Mouse (Mus musculus) liver, embryonic 13.5 days (tissue): Measurements from ENCODE around the gene Tbx4. TPM values are rescaled to one million over a fixed set of nuclear protein-coding genes. Genes with fewer than 3 reads are reported as not detected.

Experiments
- ATAC-seq: fragments of 200-750 bp; cut with Nextera tagmentation; 2 replicates; pipeline ENCODE4 v1.8.0; 2017; ENCODE audit warnings: low read depth, mild to moderate bottlenecking, moderate number of reproducible peaks, moderate library complexity
- DNase-seq: peaks from one replicate; pipeline ENCODE4 v3.0.0; 2022
- H3K27ac ChIP-seq: fragments of 300-500 bp; sonication (generic); 2 replicates; pipeline ENCODE4 v1.5.1; 2015; ENCODE audit warnings: moderate library complexity, mild to moderate bottlenecking, inconsistent platforms
- H3K27me3 ChIP-seq: fragments of 300-500 bp; sonication (generic); 2 replicates; pipeline ENCODE4 v1.6.1; 2015; ENCODE audit warnings: mild to moderate bottlenecking, inconsistent platforms
- H3K36me3 ChIP-seq: fragments of 300-500 bp; sonication (generic); 2 replicates; pipeline ENCODE4 v1.6.1; 2015; ENCODE audit warnings: mild to moderate bottlenecking, inconsistent platforms
- H3K4me1 ChIP-seq: fragments of 300-500 bp; sonication (generic); replicated peaks from 2 replicates; pipeline ENCODE4 v1.6.1; 2015; ENCODE audit warnings: inconsistent platforms
- H3K4me2 ChIP-seq: fragments of 300-500 bp; sonication (generic); 2 replicates; pipeline ENCODE4 v1.6.1; 2015; ENCODE audit warnings: inconsistent platforms, mild to moderate bottlenecking, moderate library complexity
- H3K4me3 ChIP-seq: fragments of 300-500 bp; sonication (generic); replicated peaks from 2 replicates; pipeline ENCODE4 v1.5.1; 2015; ENCODE audit warnings: mild to moderate bottlenecking, inconsistent platforms
- H3K9ac ChIP-seq: fragments of 300-500 bp; sonication (generic); 2 replicates; pipeline ENCODE4 v1.6.1; 2015; ENCODE audit warnings: mild to moderate bottlenecking, inconsistent platforms
- H3K9me3 ChIP-seq: fragments of 300-500 bp; sonication (generic); replicated peaks from 2 replicates; pipeline ENCODE4 v1.6.1; 2016; ENCODE audit warnings: inconsistent platforms
- WGBS: fragments of 180-500 bp; shearing (Covaris S2); methylation state at CpG from one replicate; pipeline ENCODE4 v1.1.7; 2015; ENCODE audit not compliant: insufficient replicate concordance; 5-methylcytosine and 5-hydroxymethylcytosine counted together
- polyA plus RNA-seq: library from polyadenylated mRNA; unstranded; fragments of >200 nt; fragmentation: Nextera tagmentation; extraction: Ambion mirVana; gene quantifications from 2 replicates; pipeline ENCODE4 v1.2.1, GENCODE M21; 2015

The Tbx4 gene
- polyA plus RNA-seq, 1 experiment from 2014 or later, result 0.06 TPM

GRCm38 (mm10) chr11:85955611-85956010, 69.4 kb downstream of the Tbx4 start:
- ATAC-seq, result no peak
- Histone ChIP-seq H3K27me3 (no peaks in the 10 kb centered on the region), H3K27ac (no peak overlapping the region), H3K4me1 (peaks cover 6% of the 10 kb centered on the region), H3K9ac (no peak overlapping the region), H3K4me3 (no peak overlapping the region), H3K4me2 (no peak overlapping the region), H3K9me3 (no peaks in the 10 kb centered on the region), H3K36me3 (no peaks in the 10 kb centered on the region)
- 64% methylated on average over 12 of the region's 12 CpGs for WGBS
- no peak for DNase-seq

GRCm38 (mm10) chr11:85956422-85956821, 70.2 kb downstream of the Tbx4 start:
- WGBS, result 35% methylated on average over 10 of the region's 10 CpGs
- Histone ChIP-seq H3K9ac (no peak overlapping the region), H3K36me3 (no peaks in the 10 kb centered on the region), H3K4me1 (peaks cover 6% of the 10 kb centered on the region), H3K27me3 (no peaks in the 10 kb centered on the region), H3K4me3 (no peak overlapping the region), H3K27ac (no peak overlapping the region), H3K4me2 (no peak overlapping the region), H3K9me3 (no peaks in the 10 kb centered on the region)
- no peak for DNase-seq
- no peak for ATAC-seq

GRCm38 (mm10) chr11:85956950-85957778, 70.9 kb downstream of the Tbx4 start:
- 70% methylated on average over 6 of the region's 6 CpGs for WGBS
- peaks cover 6% of the 10 kb centered on the region for H3K4me1 ChIP-seq
- DNase-seq (no peak), ATAC-seq (no peak)
- no peak overlapping the region for H3K4me3 ChIP-seq
- no peaks in the 10 kb centered on the region for H3K9me3 ChIP-seq
- no peaks in the 10 kb centered on the region for H3K27me3 ChIP-seq
- no peak overlapping the region for H3K9ac ChIP-seq
- H3K36me3 ChIP-seq, result no peaks in the 10 kb centered on the region
- no peak overlapping the region for H3K27ac ChIP-seq
- no peak overlapping the region for H3K4me2 ChIP-seq

- Histone ChIP-seq H3K27ac (no peak overlapping the region), H3K4me1 (peaks cover 6% of the 10 kb centered on the region), H3K36me3 (no peaks in the 10 kb centered on the region), H3K4me2 (no peak overlapping the region), H3K9me3 (no peaks in the 10 kb centered on the region), H3K27me3 (no peaks in the 10 kb centered on the region), H3K4me3 (no peak overlapping the region), H3K9ac (no peak overlapping the region)
- ATAC-seq (no peak), DNase-seq (no peak)
- WGBS, result 33% methylated on average over 5 of the region's 5 CpGs
Observed at GRCm38 (mm10) chr11:85959837-85960236, 73.6 kb downstream of the Tbx4 start.

- ATAC-seq, result no peak
- no peaks in the 10 kb centered on the region for H3K9me3 ChIP-seq
- 25% methylated on average over 6 of the region's 6 CpGs for WGBS
- H3K4me3 ChIP-seq, result no peak overlapping the region
- no peaks in the 10 kb centered on the region for H3K36me3 ChIP-seq
- no peak for DNase-seq
- peaks cover 6% of the 10 kb centered on the region for H3K4me1 ChIP-seq
- no peak overlapping the region for H3K4me2 ChIP-seq
- no peak overlapping the region for H3K27ac ChIP-seq
- H3K27me3 ChIP-seq, result no peaks in the 10 kb centered on the region
- no peak overlapping the region for H3K9ac ChIP-seq
Observed at GRCm38 (mm10) chr11:85960273-85960672, 74.1 kb downstream of the Tbx4 start.

GRCm38 (mm10) chr11:85961498-85961897, 75.3 kb downstream of the Tbx4 start:
- H3K27ac ChIP-seq, result no peak overlapping the region
- ATAC-seq, result no peak
- no peak overlapping the region for H3K9ac ChIP-seq
- H3K36me3 ChIP-seq, result no peaks in the 10 kb centered on the region
- H3K4me2 ChIP-seq, result no peak overlapping the region
- WGBS, result 49% methylated on average over 9 of the region's 9 CpGs
- no peak for DNase-seq
- H3K9me3 ChIP-seq, result no peaks in the 10 kb centered on the region
- no peaks in the 10 kb centered on the region for H3K27me3 ChIP-seq
- H3K4me3 ChIP-seq, result no peak overlapping the region
- peaks cover 6% of the 10 kb centered on the region for H3K4me1 ChIP-seq

Other genes starting within 250 kb of the Tbx4 start
- gene Tbx2, start 53.9 kb upstream of the Tbx4 start, polyA plus RNA-seq, result 0.25 and 0.27 TPM in 2 replicates
- not detected in 2 replicates for gene Gm11444, start 36.1 kb upstream of the Tbx4 start, polyA plus RNA-seq